Mouse (Mus musculus): ENCODE results near the gene Spin2c. TPM values are rescaled to one million over a fixed set of nuclear protein-coding genes. Genes with fewer than 3 reads are reported as not detected.

Spin2c gene
- 10 to 100 TPM in 2 of 3 experiments, 1 to 10 TPM in 1; 9.3 to 22.9 (median 18.9) TPM for polyA plus RNA-seq (2017; shearing (Covaris generic))

DNA sequence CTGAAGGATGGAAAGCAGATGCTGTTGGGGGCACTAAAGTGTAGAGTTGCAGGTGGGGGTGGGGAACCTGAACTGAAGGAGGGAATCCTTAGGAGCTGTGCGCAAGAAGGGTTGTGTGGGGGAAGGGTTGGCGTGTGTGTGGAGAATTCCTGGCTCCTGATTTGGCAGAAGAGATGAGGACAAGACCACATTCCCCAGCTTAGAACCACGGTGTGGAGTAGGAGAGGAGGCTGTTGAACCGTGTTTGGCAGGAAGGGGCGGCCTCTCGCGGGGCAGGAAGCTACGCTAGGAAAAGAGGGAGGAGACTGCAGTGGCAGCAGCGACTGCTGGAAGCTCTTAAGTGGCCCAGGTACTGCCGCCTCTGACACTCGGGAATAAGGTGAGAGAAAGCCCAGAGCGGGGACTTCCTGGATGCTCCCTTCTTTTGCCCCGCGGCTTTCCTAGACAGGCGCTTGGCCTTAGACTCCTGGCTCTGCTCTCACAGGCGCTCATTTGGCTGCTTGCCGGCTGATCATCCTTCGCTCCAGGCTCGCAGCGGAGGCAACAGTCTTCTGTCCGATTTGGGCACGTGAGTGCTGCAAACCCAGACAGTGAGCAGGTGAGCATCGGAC, at the start of gene Spin2c:
Gene Spin2c (plus strand): TSS at position 275 of the 611 bp plus-strand sequence.
- ATAC-seq: peak; percentile 96

DNA sequence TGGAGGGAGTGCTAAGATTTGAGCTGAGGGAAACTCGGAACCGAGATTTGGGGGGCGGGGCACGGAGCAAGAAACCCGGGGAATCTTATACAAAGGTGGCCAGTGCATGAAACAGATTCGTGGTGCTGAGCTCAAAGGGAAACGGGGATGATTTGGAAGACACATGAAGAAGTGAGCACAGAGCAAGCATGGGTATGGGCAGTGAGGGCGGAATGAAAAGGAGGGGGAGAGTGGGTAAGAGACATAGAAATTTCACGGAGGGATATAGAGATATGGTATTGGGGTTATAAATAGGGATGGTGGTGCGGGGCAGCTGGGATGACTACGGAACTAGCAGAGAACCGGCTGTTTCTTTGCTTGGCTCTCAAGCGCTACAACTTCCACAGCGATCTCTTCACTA, 581 bp downstream of the Spin2c start:
- peak; percentile 26 for ATAC-seq

Other genes with a start within 250 kb of the Spin2c start
- gene Kctd12b, start 135.8 kb upstream of the Spin2c start, polyA plus RNA-seq (2017; shearing (Covaris generic)): under 1 TPM in 2 of 3 experiments, not detected in 1; 0.26 to 0.39 TPM
- gene Nbdy, start 108.6 kb upstream of the Spin2c start, polyA plus RNA-seq (2017; shearing (Covaris generic)): 10 to 100 TPM; 43.5 to 62.9 (median 48.5) TPM
- gene Samt1, start 180.4 kb downstream of the Spin2c start, polyA plus RNA-seq (2017; shearing (Covaris generic)): not detected
- gene 4921511M17Rik, start 201.6 kb downstream of the Spin2c start, polyA plus RNA-seq (2017; shearing (Covaris generic)): not detected
- not detected for gene Gm10057, start 222.8 kb downstream of the Spin2c start, polyA plus RNA-seq (2017; shearing (Covaris generic))

All from inflammation-experienced regulatory T-cells, adult 6 months (primary cell).